Mouse (Mus musculus) liver, adult 2 months (tissue): ENCODE measurements at regions not wholly inside any gene's neighbourhood (a gene's known extent, or its start where the extent isn't known, plus 50 kb on each side); places are given as distances from the start of the nearest gene placed in this dataset.

ENCODE experiments used
- DNase-seq: peaks from one replicate; pipeline ENCODE4 v3.0.0-alpha.2; 2011; ENCODE audit warnings: low read depth, low spot score; ENCODE audit errors: extremely low read depth
- H3K27ac ChIP-seq: fragments of 200-500 bp; replicated peaks from 2 replicates; pipeline ENCODE4 v1.5.1; 2012; ENCODE audit warnings: low read depth, mild to moderate bottlenecking, control low read depth, inconsistent platforms, low read length; ENCODE audit not compliant: insufficient read depth
- H3K27me3 ChIP-seq: fragments of 200-500 bp; 2 replicates; pipeline ENCODE4 v1.6.1; 2012; ENCODE audit warnings: mild to moderate bottlenecking, moderate library complexity, low read length, inconsistent platforms; ENCODE audit not compliant: control insufficient read depth, insufficient read depth
- H3K36me3 ChIP-seq: fragments of 200-500 bp; 2 replicates; pipeline ENCODE4 v1.6.1; 2012; ENCODE audit warnings: low read length, inconsistent platforms; ENCODE audit not compliant: control insufficient read depth, insufficient read depth
- H3K4me1 ChIP-seq: fragments of 200-500 bp; 2 replicates; pipeline ENCODE4 v1.6.1; 2011; ENCODE audit warnings: low read length; ENCODE audit not compliant: control insufficient read depth, insufficient read depth
- H3K4me3 ChIP-seq: fragments of 200-500 bp; 2 replicates; pipeline ENCODE4 v1.5.1; 2011; ENCODE audit warnings: low read depth, mild to moderate bottlenecking, control low read depth, low read length, moderate library complexity; ENCODE audit not compliant: insufficient read depth
- H3K79me2 ChIP-seq: fragments of 200-500 bp; 2 replicates; pipeline ENCODE4 v1.6.1; 2012; ENCODE audit warnings: inconsistent platforms, mild to moderate bottlenecking, low read length, moderate library complexity; ENCODE audit not compliant: control insufficient read depth, insufficient read depth
- H3K9ac ChIP-seq: fragments of 200-500 bp; 2 replicates; pipeline ENCODE4 v1.6.1; 2012; ENCODE audit warnings: low read depth, mild to moderate bottlenecking, control low read depth, inconsistent platforms, low read length
- CTCF ChIP-seq: fragments of 200-500 bp; IDR thresholded peaks from 2 replicates; pipeline ENCODE4 v1.5.1; 2011; ENCODE audit warnings: low read depth, low read length, control low read depth
- POLR2A ChIP-seq: fragments of 200-500 bp; IDR thresholded peaks from 2 replicates; pipeline ENCODE4 v1.6.1; 2011; ENCODE audit warnings: low read length, control low read depth; ENCODE audit not compliant: insufficient read depth; ENCODE audit errors: extremely low read depth
- WGBS: fragments of 180-500 bp; shearing (Covaris S2); methylation state at CpG from one replicate; pipeline ENCODE4 v1.1.7; 2018; 5-methylcytosine and 5-hydroxymethylcytosine counted together

DNA sequence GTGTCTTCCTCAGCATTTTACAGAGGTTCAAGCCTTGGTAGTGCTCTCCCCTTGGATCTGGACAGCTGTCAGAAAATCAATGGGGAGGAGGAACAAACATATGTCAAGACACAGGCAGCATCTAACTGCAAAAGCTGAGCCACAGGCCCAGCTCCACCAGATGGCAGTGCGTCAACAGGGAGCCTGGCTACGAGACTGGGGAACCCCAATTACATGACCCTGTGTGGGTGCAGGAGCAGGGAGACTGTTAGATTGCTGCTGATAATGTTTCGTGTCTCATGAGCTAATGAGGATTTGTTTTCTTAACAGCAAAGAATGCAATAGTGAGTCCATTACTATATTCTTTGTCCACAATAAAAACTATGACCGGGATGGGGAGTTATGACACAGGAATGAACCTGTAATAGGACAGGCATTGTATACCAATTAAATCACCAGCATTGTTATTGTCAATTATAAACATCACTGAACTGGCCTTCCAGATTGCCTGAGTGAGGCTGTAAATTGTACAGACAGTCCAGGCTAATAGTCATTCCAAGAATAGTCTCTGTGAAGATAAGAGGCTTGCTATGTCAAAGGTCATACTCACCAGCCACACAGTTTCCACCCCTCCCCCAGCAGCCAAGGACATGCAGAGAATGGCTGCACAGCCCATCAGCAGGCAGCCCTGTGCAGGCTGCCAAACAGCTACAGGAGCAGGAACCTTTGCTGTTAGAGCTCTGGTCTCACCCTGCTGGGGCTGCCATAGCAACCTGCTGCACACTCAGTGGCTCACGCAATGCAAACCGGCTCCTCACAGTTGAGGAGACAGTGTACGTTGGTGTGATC lies 58.8 kb upstream of the Barx2 start:
- Histone ChIP-seq H3K79me2 (no peaks in the 10 kb centered on the region), H3K27me3 (no peaks in the 10 kb centered on the region), H3K27ac (peak overlapping the region; percentile 68), H3K9ac (peak overlapping the region; percentile 38; the same call in 1 of the 2 replicates), H3K4me1 (peaks cover 11% of the 10 kb centered on the region), H3K36me3 (0 out of 2 replicates have a peak, but pooled peaks cover 2% of the 10 kb centered on the region), H3K4me3 (no peak overlapping the region)
- TF ChIP-seq CTCF (peak; percentile 99), POLR2A (0 out of 2 replicates have a peak, but pooled peaks have one; percentile 17)
- DNase-seq, result peak; percentile 88
- 12% methylated on average over 7 of the region's 7 CpGs for WGBS

DNA sequence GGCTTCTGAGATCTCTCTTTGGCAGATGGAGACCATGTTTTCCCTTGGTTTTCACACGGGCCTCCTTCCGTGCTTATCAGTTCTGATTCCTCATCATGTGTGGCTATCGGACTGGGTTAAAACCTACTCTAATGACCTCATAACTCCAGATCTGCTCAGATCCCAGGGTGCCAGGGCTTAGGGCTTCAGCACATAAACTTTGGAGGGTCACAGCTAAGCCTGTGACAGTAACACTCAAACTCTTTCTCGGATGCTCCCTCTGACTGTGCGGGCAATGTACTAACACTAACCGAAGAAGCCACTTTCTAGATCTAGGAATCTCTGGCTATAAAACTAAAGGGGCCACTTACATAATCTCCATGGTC lies 59.3 kb upstream of the Barx2 start:
- TF ChIP-seq CTCF, result no peak
- TF ChIP-seq POLR2A, result no peak

DNA sequence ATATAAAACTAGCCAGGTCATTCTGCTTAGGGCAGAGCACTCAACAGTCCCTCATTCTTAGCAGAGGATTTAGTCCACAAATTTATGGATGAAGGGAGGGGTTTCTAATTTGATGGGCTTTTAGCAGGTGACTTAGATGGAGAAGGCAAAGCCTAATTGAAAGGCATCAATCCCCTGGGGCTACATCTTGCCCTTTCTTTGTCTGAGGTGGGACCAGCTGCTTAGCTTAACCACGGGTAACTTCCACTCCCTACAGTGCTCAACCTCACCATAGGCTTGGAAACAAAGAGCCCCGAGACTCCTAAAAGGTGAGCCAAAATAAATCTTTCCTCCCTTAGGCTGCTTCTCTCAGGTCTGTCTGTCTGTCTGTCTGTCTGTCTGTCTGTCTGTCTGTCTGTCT lies 62.9 kb upstream of the Barx2 start:
- H3K27ac ChIP-seq, result no peak overlapping the region
- peaks cover 32% of the 10 kb centered on the region for H3K4me1 ChIP-seq
- H3K36me3 ChIP-seq, result no peaks in the 10 kb centered on the region
- no peak overlapping the region for H3K9ac ChIP-seq
- no peak overlapping the region for H3K4me3 ChIP-seq
- H3K27me3 ChIP-seq, result no peaks in the 10 kb centered on the region
- TF ChIP-seq POLR2A (no peak), CTCF (no peak)
- DNase-seq, result no peak
- WGBS, result 91% methylated on average over 2 of the region's 2 CpGs
- no peaks in the 10 kb centered on the region for H3K79me2 ChIP-seq

More for the DNA sequence above, 59.3 kb upstream of the Barx2 start:
- no peak for DNase-seq
- no peak overlapping the region for H3K4me3 ChIP-seq
- H3K27ac ChIP-seq, result peak overlapping the region; percentile 68
- H3K79me2 ChIP-seq, result no peaks in the 10 kb centered on the region
- no peaks in the 10 kb centered on the region for H3K27me3 ChIP-seq
- H3K9ac ChIP-seq, result peak overlapping the region; percentile 27; the same call in 1 of the 2 replicates
- WGBS, result 63% methylated on average over 6 of the region's 6 CpGs
- H3K36me3 ChIP-seq, result 0 out of 2 replicates have a peak, but pooled peaks cover 2% of the 10 kb centered on the region
- peaks cover 14% of the 10 kb centered on the region for H3K4me1 ChIP-seq

DNA sequence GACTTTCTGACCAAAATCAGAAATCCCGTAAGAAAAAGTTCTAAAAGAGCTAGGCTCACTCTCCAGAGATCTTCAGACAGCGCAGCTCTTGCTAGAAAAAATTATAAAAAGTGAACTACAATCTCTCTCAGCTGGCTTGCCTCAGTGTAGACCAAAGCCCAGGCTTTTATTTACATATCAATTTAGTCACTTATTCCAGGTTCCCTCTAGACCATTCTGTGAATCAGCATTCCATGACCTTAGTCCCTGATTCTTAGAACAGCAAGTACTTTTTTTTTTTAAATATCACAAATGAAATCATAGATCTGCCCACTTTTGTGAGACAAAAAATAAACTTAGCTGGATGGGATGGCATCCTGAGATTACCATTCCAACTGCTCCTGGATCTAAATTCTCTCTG lies 64.8 kb upstream of the Barx2 start:
- no peak overlapping the region for H3K9ac ChIP-seq
- no peaks in the 10 kb centered on the region for H3K27me3 ChIP-seq
- H3K4me1 ChIP-seq, result peaks cover 23% of the 10 kb centered on the region; the same call in 1 of the 2 replicates
- peak; percentile 96 for DNase-seq
- WGBS, result 31% methylated on average over 2 of the region's 2 CpGs
- no peaks in the 10 kb centered on the region for H3K36me3 ChIP-seq
- peak overlapping the region; percentile 96 for H3K27ac ChIP-seq
- no peak for TF ChIP-seq POLR2A
- no peak for TF ChIP-seq CTCF
- no peaks in the 10 kb centered on the region for H3K79me2 ChIP-seq
- no peak overlapping the region for H3K4me3 ChIP-seq

DNA sequence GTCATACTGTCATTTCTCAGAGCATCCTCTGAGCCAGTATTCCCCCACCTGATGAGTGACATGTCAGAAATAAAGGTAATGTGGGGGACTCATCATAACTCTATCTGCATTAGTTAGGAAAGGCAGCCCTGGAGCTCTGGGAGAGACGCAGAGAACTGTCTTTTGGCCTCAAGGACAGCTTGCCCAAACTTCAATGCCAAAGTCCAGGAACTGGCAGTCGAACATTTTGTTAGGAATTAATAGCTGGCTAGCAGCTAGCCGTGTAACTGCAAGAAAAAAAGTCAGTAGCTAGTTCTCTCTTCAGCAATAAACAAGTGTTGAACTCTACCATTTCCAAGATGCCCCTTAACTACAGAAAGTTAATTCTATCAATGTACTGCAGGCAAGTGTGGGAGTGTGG lies 65.9 kb upstream of the Barx2 start:
- no peaks in the 10 kb centered on the region for H3K36me3 ChIP-seq

DNA sequence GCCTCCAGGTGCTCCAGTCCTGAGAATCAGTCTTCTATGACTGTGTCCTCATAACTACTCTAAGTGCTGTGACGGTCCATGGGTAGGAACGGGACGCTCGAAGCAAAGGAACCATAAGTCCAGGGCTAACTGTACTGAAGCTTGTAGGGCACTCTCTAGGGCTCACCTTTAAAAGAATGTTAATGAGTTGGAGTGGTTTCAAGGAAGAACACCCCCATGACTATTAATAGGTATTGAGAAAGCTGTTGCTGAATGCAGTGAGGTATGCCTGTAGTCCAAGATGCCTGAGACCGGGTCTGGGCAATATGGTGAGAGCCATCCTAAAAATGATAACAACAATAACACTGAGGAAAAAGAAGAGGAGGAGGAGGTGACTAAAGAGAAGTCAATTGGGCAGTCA lies 67.2 kb upstream of the Barx2 start:
- H3K36me3 ChIP-seq, result no peaks in the 10 kb centered on the region
- no peaks in the 10 kb centered on the region for H3K27me3 ChIP-seq
- no peaks in the 10 kb centered on the region for H3K79me2 ChIP-seq
- peaks cover 22% of the 10 kb centered on the region; the same call in 1 of the 2 replicates for H3K4me1 ChIP-seq
- no peak for DNase-seq
- no peak overlapping the region for H3K9ac ChIP-seq
- H3K4me3 ChIP-seq, result no peak overlapping the region
- WGBS, result 98% methylated on average over 5 of the region's 5 CpGs
- TF ChIP-seq POLR2A (no peak), CTCF (no peak)
- peak overlapping the region; percentile 55 for H3K27ac ChIP-seq

More for the DNA sequence above, 65.9 kb upstream of the Barx2 start:
- no peak overlapping the region for H3K4me3 ChIP-seq
- H3K4me1 ChIP-seq, result peaks cover 22% of the 10 kb centered on the region; the same call in 1 of the 2 replicates
- H3K27ac ChIP-seq, result peak overlapping the region; percentile 94
- peak overlapping the region; percentile 42 for H3K9ac ChIP-seq
- WGBS, result 24% methylated on average over 3 of the region's 3 CpGs
- no peaks in the 10 kb centered on the region for H3K27me3 ChIP-seq
- no peaks in the 10 kb centered on the region for H3K79me2 ChIP-seq
- TF ChIP-seq POLR2A (no peak), CTCF (no peak)
- peak; percentile 94 for DNase-seq
